Mouse (Mus musculus) G1E (cell line): Measurements from ENCODE around the gene Itga9. TPM values are rescaled to one million over a fixed set of nuclear protein-coding genes. Genes with fewer than 3 reads are reported as not detected.

Source experiments
- ATAC-seq: 2 replicates; pipeline ENCODE4 v1.8.0; 2016; ENCODE audit warnings: mild to moderate bottlenecking; ENCODE audit not compliant: insufficient number of reproducible peaks, poor library complexity, low FRiP score, severe bottlenecking; ENCODE audit errors: extremely low read depth
- DNase-seq: peaks from one replicate; pipeline ENCODE4 v3.0.0; 2012; ENCODE audit warnings: low spot score
- H3K27me3 ChIP-seq: 2 replicates; pipeline ENCODE4 v1.6.1; 2012; ENCODE audit warnings: mild to moderate bottlenecking, low read length, inconsistent platforms; ENCODE audit not compliant: insufficient read depth
- H3K36me3 ChIP-seq: replicated peaks from 2 replicates; pipeline ENCODE3; 2012; ENCODE audit warnings: mild to moderate bottlenecking, inconsistent platforms
- H3K4me1 ChIP-seq: 2 replicates; pipeline ENCODE4 v1.6.1; 2012; ENCODE audit warnings: low read depth, low read length, inconsistent platforms, mixed read lengths; ENCODE audit not compliant: insufficient read depth
- H3K4me3 ChIP-seq: 2 replicates; pipeline ENCODE4 v1.5.1; 2012; ENCODE audit warnings: low read depth, mild to moderate bottlenecking, inconsistent platforms, low read length, moderate library complexity, mixed read lengths
- H3K9me3 ChIP-seq: replicated peaks from 2 replicates; pipeline ENCODE4 v1.6.1; 2012; ENCODE audit warnings: inconsistent platforms
- CTCF ChIP-seq: IDR thresholded peaks from 2 replicates; pipeline ENCODE4 v1.5.1; 2012; ENCODE audit warnings: low read depth, low read length, inconsistent platforms, mixed read lengths
- GATA1 ChIP-seq: IDR thresholded peaks from 2 replicates; pipeline ENCODE4 v1.6.1; 2012; ENCODE audit warnings: borderline replicate concordance, low read length, inconsistent platforms, mixed read lengths
- GATA2 ChIP-seq: IDR thresholded peaks from 2 replicates; pipeline ENCODE4 v1.6.1; 2012; ENCODE audit warnings: low read depth, low read length, inconsistent platforms, borderline replicate concordance
- POLR2AphosphoS5 ChIP-seq: IDR thresholded peaks from 2 replicates; pipeline ENCODE4 v1.6.1; 2012; ENCODE audit warnings: low read depth, low read length, inconsistent platforms; ENCODE audit not compliant: insufficient replicate concordance
- TAL1 ChIP-seq: conservative IDR thresholded peaks from 2 replicates; pipeline ENCODE4 v1.6.1; 2012; ENCODE audit warnings: low read depth, low read length, inconsistent platforms, mixed read lengths
- polyA plus RNA-seq: library from polyadenylated mRNA; stranded (reverse); fragments of >175 nt; gene quantifications from 2 replicates; pipeline ENCODE4 v1.2.3, GENCODE M21; 2012
- total RNA-seq, 2 experiments: library from RNA; stranded (forward) in 1 of 2; stranded (reverse) in 1 of 2; fragments of 200-1000 nt in 1 of 2; fragments of >200 nt in 1 of 2; fragmentation: Nextera tagmentation in 1 of 2; gene quantifications; 2 replicates each; pipeline ENCODE4 v1.2.3; 2014 to 2017

Itga9 gene
- total and polyA plus RNA-seq, 3 experiments, result 0.11 TPM; not detected in 2

DNA sequence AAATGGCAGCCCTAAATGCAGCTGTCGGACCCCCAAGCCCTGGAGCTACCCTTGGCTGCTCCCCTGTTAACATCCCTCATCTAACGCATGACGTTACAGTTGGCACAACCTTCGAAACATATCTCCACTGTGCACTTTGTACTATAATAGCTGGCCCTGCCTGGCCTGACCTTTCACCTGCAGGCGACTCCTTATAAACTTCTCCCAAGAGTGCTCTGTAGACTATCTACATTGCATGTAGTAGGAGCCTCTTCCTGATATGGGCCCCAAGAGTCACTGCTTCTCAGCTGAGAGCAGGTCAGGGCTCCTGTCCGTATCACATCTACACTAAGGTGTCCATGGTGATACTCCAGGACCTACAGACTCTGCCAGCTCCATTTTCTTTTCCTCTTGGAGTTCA lies 199.2 kb downstream of the Itga9 start:
- H3K36me3 ChIP-seq, result no peaks in the 10 kb centered on the region
- no peaks in the 10 kb centered on the region for H3K27me3 ChIP-seq
- TF ChIP-seq POLR2AphosphoS5, result no peak
- no peak for TF ChIP-seq CTCF
- TF ChIP-seq GATA2, result no peak
- TF ChIP-seq TAL1, result no peak
- TF ChIP-seq GATA1, result no peak
- H3K9me3 ChIP-seq, result peaks cover 77% of the 10 kb centered on the region
- DNase-seq (no peak), ATAC-seq (no peak)
- no peak overlapping the region for H3K4me3 ChIP-seq
- no peaks in the 10 kb centered on the region for H3K4me1 ChIP-seq

GRCm38 (mm10) chr9:118807669-118808068 lies 201.2 kb downstream of the Itga9 start:
- no peak overlapping the region for H3K4me3 ChIP-seq
- H3K9me3 ChIP-seq, result peaks cover 81% of the 10 kb centered on the region
- TF ChIP-seq GATA1, result no peak
- TF ChIP-seq POLR2AphosphoS5, result no peak
- TF ChIP-seq GATA2, result no peak
- no peak for TF ChIP-seq CTCF
- TF ChIP-seq TAL1, result no peak
- ATAC-seq (no peak), DNase-seq (no peak)
- H3K4me1 ChIP-seq, result no peaks in the 10 kb centered on the region
- no peaks in the 10 kb centered on the region for H3K27me3 ChIP-seq
- no peaks in the 10 kb centered on the region for H3K36me3 ChIP-seq

DNA sequence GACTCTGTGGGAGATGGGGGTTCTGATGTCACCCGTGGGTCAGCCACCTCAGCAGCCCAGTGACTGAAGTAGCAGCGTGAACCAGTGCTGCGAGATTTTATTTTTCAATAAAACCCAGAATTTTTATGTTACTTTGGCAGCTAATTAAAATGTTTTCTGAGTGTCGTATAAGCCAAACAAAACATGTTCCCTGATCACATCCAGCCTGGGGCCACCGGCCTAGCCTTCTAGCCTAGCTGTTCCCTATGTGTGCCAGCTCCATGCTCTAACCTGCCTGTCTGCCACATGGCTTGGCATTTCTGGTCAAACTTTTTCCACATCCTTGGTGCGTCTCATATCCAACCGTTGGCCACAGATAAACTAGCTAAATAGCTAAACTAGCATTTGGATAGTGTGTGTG lies 205.7 kb downstream of the Itga9 start:
- DNase-seq (no peak), ATAC-seq (no peak)
- H3K27me3 ChIP-seq, result no peaks in the 10 kb centered on the region
- H3K9me3 ChIP-seq, result peaks cover 81% of the 10 kb centered on the region
- H3K4me3 ChIP-seq, result no peak overlapping the region
- H3K36me3 ChIP-seq, result no peaks in the 10 kb centered on the region
- no peaks in the 10 kb centered on the region for H3K4me1 ChIP-seq
- TF ChIP-seq GATA2 (no peak), POLR2AphosphoS5 (no peak), GATA1 (no peak), CTCF (no peak), TAL1 (no peak)

GRCm38 (mm10) chr9:118813492-118813891 lies 207.0 kb downstream of the Itga9 start:
- DNase-seq, result no peak
- H3K9me3 ChIP-seq, result peaks cover 77% of the 10 kb centered on the region
- no peaks in the 10 kb centered on the region for H3K4me1 ChIP-seq
- no peak overlapping the region for H3K4me3 ChIP-seq
- TF ChIP-seq CTCF (no peak), GATA1 (no peak), POLR2AphosphoS5 (no peak), TAL1 (no peak), GATA2 (no peak)
- H3K27me3 ChIP-seq, result no peaks in the 10 kb centered on the region
- ATAC-seq, result no peak
- no peaks in the 10 kb centered on the region for H3K36me3 ChIP-seq

- no peaks in the 10 kb centered on the region for H3K27me3 ChIP-seq
- H3K9me3 ChIP-seq, result peaks cover 80% of the 10 kb centered on the region
- no peak for TF ChIP-seq GATA2
- no peak for TF ChIP-seq GATA1
- ATAC-seq, result no peak
- no peak for DNase-seq
- no peaks in the 10 kb centered on the region for H3K36me3 ChIP-seq
- no peak overlapping the region for H3K4me3 ChIP-seq
- no peaks in the 10 kb centered on the region for H3K4me1 ChIP-seq
Measured at GRCm38 (mm10) chr9:118814056-118814455, 207.6 kb downstream of the Itga9 start.

DNA sequence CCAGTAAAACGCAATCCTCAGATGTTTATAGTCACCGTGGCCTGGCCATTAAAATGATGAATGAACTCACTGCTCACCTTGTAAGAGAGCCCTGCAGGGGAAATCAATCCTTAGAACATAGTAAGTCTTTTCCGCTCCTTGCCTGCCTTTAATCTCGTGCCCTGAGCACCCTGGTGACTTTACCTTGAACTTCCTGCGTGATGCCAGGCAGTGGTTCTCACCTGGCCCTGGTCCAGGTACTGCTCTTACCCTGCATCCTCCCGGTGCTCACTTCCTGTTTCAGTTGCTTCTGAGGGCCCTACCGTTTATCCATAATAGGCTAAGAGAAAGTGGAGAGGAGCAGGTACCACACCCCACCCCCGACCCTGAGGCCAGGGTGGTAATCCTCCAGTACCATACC lies 208.0 kb downstream of the Itga9 start:
- TF ChIP-seq CTCF (no peak), TAL1 (no peak), GATA1 (no peak), GATA2 (no peak), POLR2AphosphoS5 (no peak)
- H3K4me3 ChIP-seq, result no peak overlapping the region

GRCm38 (mm10) chr9:118815543-118815942 lies 209.1 kb downstream of the Itga9 start:
- no peak for TF ChIP-seq GATA1
- no peak for TF ChIP-seq CTCF
- TF ChIP-seq TAL1, result no peak
- TF ChIP-seq POLR2AphosphoS5, result no peak
- TF ChIP-seq GATA2, result no peak
- DNase-seq (no peak), ATAC-seq (no peak)
- no peaks in the 10 kb centered on the region for H3K4me1 ChIP-seq
- H3K36me3 ChIP-seq, result no peaks in the 10 kb centered on the region
- H3K4me3 ChIP-seq, result no peak overlapping the region
- no peaks in the 10 kb centered on the region for H3K27me3 ChIP-seq
- peaks cover 79% of the 10 kb centered on the region for H3K9me3 ChIP-seq

More for the DNA sequence above, 208.0 kb downstream of the Itga9 start:
- no peak for ATAC-seq
- no peaks in the 10 kb centered on the region for H3K4me1 ChIP-seq
- no peaks in the 10 kb centered on the region for H3K36me3 ChIP-seq
- peaks cover 83% of the 10 kb centered on the region for H3K9me3 ChIP-seq
- DNase-seq, result no peak
- no peaks in the 10 kb centered on the region for H3K27me3 ChIP-seq
